Mouse (Mus musculus) hindbrain, embryonic 15.5 days (tissue): Measurements from ENCODE around the gene Polrmt. TPM values are rescaled to one million over a fixed set of nuclear protein-coding genes. Genes with fewer than 3 reads are reported as not detected.

Source experiments
- ATAC-seq: fragments of 200-750 bp; cut with Nextera tagmentation; 2 replicates; pipeline ENCODE4 v1.8.0; 2017; ENCODE audit warnings: low read depth, moderate number of reproducible peaks, moderate TSS enrichment; ENCODE audit not compliant: low FRiP score
- H3K27ac ChIP-seq: fragments of 300-500 bp; sonication (generic); replicated peaks from 2 replicates; pipeline ENCODE4 v1.5.1; 2015; ENCODE audit warnings: mild to moderate bottlenecking, inconsistent platforms
- H3K27me3 ChIP-seq: fragments of 300-500 bp; sonication (generic); 2 replicates; pipeline ENCODE4 v1.6.1; 2015; ENCODE audit warnings: control low read depth, inconsistent platforms
- H3K36me3 ChIP-seq: fragments of 300-500 bp; sonication (generic); 2 replicates; pipeline ENCODE4 v1.6.1; 2015; ENCODE audit warnings: control low read depth, inconsistent platforms
- H3K4me1 ChIP-seq: fragments of 300-500 bp; sonication (generic); replicated peaks from 2 replicates; pipeline ENCODE4 v1.6.1; 2015; ENCODE audit warnings: control low read depth, inconsistent platforms
- H3K4me2 ChIP-seq: fragments of 300-500 bp; sonication (generic); 2 replicates; pipeline ENCODE4 v1.6.1; 2015; ENCODE audit warnings: moderate library complexity, mild to moderate bottlenecking, inconsistent platforms
- H3K4me3 ChIP-seq: fragments of 300-500 bp; sonication (generic); 2 replicates; pipeline ENCODE4 v1.5.1; 2015; ENCODE audit warnings: mild to moderate bottlenecking, inconsistent platforms
- H3K9ac ChIP-seq: fragments of 300-500 bp; sonication (generic); 2 replicates; pipeline ENCODE4 v1.6.1; 2015; ENCODE audit warnings: inconsistent platforms
- H3K9me3 ChIP-seq: fragments of 300-500 bp; sonication (generic); 2 replicates; pipeline ENCODE4 v1.6.1; 2016; ENCODE audit warnings: control low read depth, inconsistent platforms
- WGBS: fragments of 180-500 bp; shearing (Covaris S2); methylation state at CpG from one replicate; pipeline ENCODE4 v1.1.7; 2015; 5-methylcytosine and 5-hydroxymethylcytosine counted together
- polyA plus RNA-seq: library from polyadenylated mRNA; unstranded; fragments of >200 nt; fragmentation: Nextera tagmentation; extraction: Ambion mirVana; gene quantifications from 2 replicates; pipeline ENCODE4 v1.2.1, GENCODE M21; 2015

Polrmt gene
- polyA plus RNA-seq, 1 experiment from 2014 or later, result 43.0 TPM

GRCm38 (mm10) chr10:79754856-79755516, 8.6 kb upstream of the Polrmt start, which contains the start of gene Fgf22:
Gene Fgf22, plus strand, starts transcription at chr10:79755076.
- Histone ChIP-seq H3K9me3 (no peaks in the 10 kb centered on the region), H3K9ac (peak within 1 kb of the TSS; percentile 41), H3K4me2 (peak within 1 kb of the TSS; percentile 65), H3K27ac (no peak within 1 kb of the TSS), H3K4me3 (peak within 1 kb of the TSS; percentile 37), H3K36me3 (peaks cover 30% of the 10 kb centered on the region), H3K4me1 (peaks cover 11% of the 10 kb centered on the region), H3K27me3 (no peaks in the 10 kb centered on the region)
- 2% methylated on average over 36 of the region's 36 CpGs for WGBS
- ATAC-seq, result peak; percentile 80

- Histone ChIP-seq H3K27me3 (no peaks in the 10 kb centered on the region), H3K27ac (no peak overlapping the region), H3K4me1 (peaks cover 14% of the 10 kb centered on the region), H3K9ac (no peak overlapping the region), H3K4me3 (no peak overlapping the region), H3K4me2 (no peak overlapping the region), H3K9me3 (no peaks in the 10 kb centered on the region), H3K36me3 (0 out of 2 replicates have a peak, but pooled peaks cover 7% of the 10 kb centered on the region)
- 78% methylated on average over 6 of the region's 6 CpGs for WGBS
- no peak for ATAC-seq
Measured at GRCm38 (mm10) chr10:79748496-79748895, 2.1 kb upstream of the Polrmt start.

GRCm38 (mm10) chr10:79746774-79747151, 382 bp upstream of the Polrmt start:
- WGBS, result 22% methylated on average over 6 of the region's 6 CpGs
- 0 out of 2 replicates have a peak overlapping the region, but pooled peaks have one; percentile 31 for H3K27ac ChIP-seq

GRCm38 (mm10) chr10:79745411-79745810, 970 bp downstream of the Polrmt start:
- 0 out of 2 replicates have a peak overlapping the region, but pooled peaks have one; percentile 19 for H3K9ac ChIP-seq

More at GRCm38 (mm10) chr10:79746774-79747151, 382 bp upstream of the Polrmt start:
- H3K27me3 ChIP-seq, result no peaks in the 10 kb centered on the region
- H3K4me2 ChIP-seq, result peak overlapping the region; percentile 58
- H3K4me3 ChIP-seq, result peak overlapping the region; percentile 60
- peaks cover 14% of the 10 kb centered on the region for H3K4me1 ChIP-seq
- H3K9me3 ChIP-seq, result no peaks in the 10 kb centered on the region
- peak; percentile 63 for ATAC-seq
- peaks cover 21% of the 10 kb centered on the region for H3K36me3 ChIP-seq
- peak overlapping the region; percentile 40 for H3K9ac ChIP-seq

GRCm38 (mm10) chr10:79743650-79744365, 2.6 kb downstream of the Polrmt start:
- Histone ChIP-seq H3K4me2 (no peak overlapping the region), H3K27me3 (no peaks in the 10 kb centered on the region), H3K4me1 (peaks cover 14% of the 10 kb centered on the region), H3K9me3 (peaks cover 15% of the 10 kb centered on the region), H3K27ac (no peak overlapping the region), H3K9ac (no peak overlapping the region), H3K4me3 (no peak overlapping the region), H3K36me3 (peaks cover 50% of the 10 kb centered on the region)
- ATAC-seq, result no peak
- 93% methylated on average over 15 of the region's 15 CpGs for WGBS

More at GRCm38 (mm10) chr10:79745411-79745810, 970 bp downstream of the Polrmt start:
- peak overlapping the region; percentile 60 for H3K4me3 ChIP-seq
- no peaks in the 10 kb centered on the region for H3K27me3 ChIP-seq
- H3K9me3 ChIP-seq, result no peaks in the 10 kb centered on the region
- no peak overlapping the region for H3K27ac ChIP-seq
- WGBS, result 93% methylated on average over 3 of the region's 3 CpGs
- no peak for ATAC-seq
- peak overlapping the region; percentile 58 for H3K4me2 ChIP-seq
- H3K4me1 ChIP-seq, result peaks cover 14% of the 10 kb centered on the region
- H3K36me3 ChIP-seq, result peaks cover 34% of the 10 kb centered on the region

GRCm38 (mm10) chr10:79743161-79743560, 3.2 kb downstream of the Polrmt start:
- peaks cover 57% of the 10 kb centered on the region for H3K36me3 ChIP-seq
- H3K4me3 ChIP-seq, result no peak overlapping the region
- H3K27me3 ChIP-seq, result no peaks in the 10 kb centered on the region
- WGBS, result 90% methylated on average over 11 of the region's 11 CpGs
- no peak overlapping the region for H3K4me2 ChIP-seq
- peaks cover 21% of the 10 kb centered on the region for H3K9me3 ChIP-seq
- no peak overlapping the region for H3K27ac ChIP-seq
- ATAC-seq, result no peak
- H3K9ac ChIP-seq, result no peak overlapping the region
- peaks cover 14% of the 10 kb centered on the region for H3K4me1 ChIP-seq

GRCm38 (mm10) chr10:79740863-79741262, 5.5 kb downstream of the Polrmt start:
- ATAC-seq, result no peak
- no peak overlapping the region for H3K9ac ChIP-seq
- no peaks in the 10 kb centered on the region for H3K27me3 ChIP-seq
- H3K4me2 ChIP-seq, result no peak overlapping the region
- H3K4me1 ChIP-seq, result peaks cover 7% of the 10 kb centered on the region
- no peak overlapping the region for H3K4me3 ChIP-seq
- H3K36me3 ChIP-seq, result peaks cover 80% of the 10 kb centered on the region
- peaks cover 32% of the 10 kb centered on the region for H3K9me3 ChIP-seq
- WGBS, result 59% methylated on average over 11 of the region's 11 CpGs
- no peak overlapping the region for H3K27ac ChIP-seq

- Histone ChIP-seq H3K9ac (no peak overlapping the region), H3K4me2 (no peak overlapping the region), H3K4me3 (no peak overlapping the region), H3K4me1 (no peaks in the 10 kb centered on the region), H3K27me3 (no peaks in the 10 kb centered on the region), H3K36me3 (peaks cover 96% of the 10 kb centered on the region), H3K27ac (no peak overlapping the region), H3K9me3 (peaks cover 33% of the 10 kb centered on the region)
- no peak for ATAC-seq
- WGBS, result 97% methylated on average over 28 of the region's 28 CpGs
Measured at GRCm38 (mm10) chr10:79739234-79739633, 7.1 kb downstream of the Polrmt start.

- H3K9me3 ChIP-seq, result peaks cover 33% of the 10 kb centered on the region
Measured at GRCm38 (mm10) chr10:79738259-79738658, 8.1 kb downstream of the Polrmt start.

GRCm38 (mm10) chr10:79736706-79737105, 9.7 kb downstream of the Polrmt start:
- 76% methylated on average over 14 of the region's 14 CpGs for WGBS

More at GRCm38 (mm10) chr10:79738259-79738658, 8.1 kb downstream of the Polrmt start:
- no peak overlapping the region for H3K9ac ChIP-seq
- 84% methylated on average over 10 of the region's 10 CpGs for WGBS
- no peak for ATAC-seq
- peaks cover 98% of the 10 kb centered on the region for H3K36me3 ChIP-seq
- H3K4me2 ChIP-seq, result no peak overlapping the region
- H3K27ac ChIP-seq, result no peak overlapping the region
- no peak overlapping the region for H3K4me3 ChIP-seq
- no peaks in the 10 kb centered on the region for H3K4me1 ChIP-seq
- no peaks in the 10 kb centered on the region for H3K27me3 ChIP-seq

GRCm38 (mm10) chr10:79735361-79735760, 11.0 kb downstream of the Polrmt start:
- H3K4me1 ChIP-seq, result no peaks in the 10 kb centered on the region
- H3K9me3 ChIP-seq, result peaks cover 33% of the 10 kb centered on the region
- no peak overlapping the region for H3K27ac ChIP-seq
- H3K9ac ChIP-seq, result no peak overlapping the region
- H3K4me2 ChIP-seq, result no peak overlapping the region
- no peak overlapping the region for H3K4me3 ChIP-seq
- WGBS, result 30% methylated on average over 44 of the region's 52 CpGs
- peaks cover 96% of the 10 kb centered on the region for H3K36me3 ChIP-seq
- ATAC-seq, result no peak
- no peaks in the 10 kb centered on the region for H3K27me3 ChIP-seq

More at GRCm38 (mm10) chr10:79736706-79737105, 9.7 kb downstream of the Polrmt start:
- H3K4me1 ChIP-seq, result no peaks in the 10 kb centered on the region
- H3K27me3 ChIP-seq, result no peaks in the 10 kb centered on the region
- H3K9me3 ChIP-seq, result peaks cover 33% of the 10 kb centered on the region
- no peak overlapping the region for H3K9ac ChIP-seq
- H3K36me3 ChIP-seq, result peaks cover 99% of the 10 kb centered on the region
- no peak overlapping the region for H3K4me3 ChIP-seq
- no peak overlapping the region for H3K4me2 ChIP-seq
- ATAC-seq, result no peak
- H3K27ac ChIP-seq, result no peak overlapping the region

GRCm38 (mm10) chr10:79733847-79734246, 12.5 kb downstream of the Polrmt start:
- peaks cover 19% of the 10 kb centered on the region for H3K9me3 ChIP-seq
- no peak for ATAC-seq
- no peak overlapping the region for H3K9ac ChIP-seq
- H3K27me3 ChIP-seq, result no peaks in the 10 kb centered on the region
- H3K4me3 ChIP-seq, result no peak overlapping the region
- H3K4me2 ChIP-seq, result no peak overlapping the region
- no peak overlapping the region for H3K27ac ChIP-seq
- peaks cover 81% of the 10 kb centered on the region for H3K36me3 ChIP-seq
- H3K4me1 ChIP-seq, result no peaks in the 10 kb centered on the region
- WGBS, result 92% methylated on average over 15 of the region's 15 CpGs
